Mouse (Mus musculus) large intestine, adult 2 months (tissue): Measurements from ENCODE around the gene Yipf3. TPM values are rescaled to one million over a fixed set of nuclear protein-coding genes. Genes with fewer than 3 reads are reported as not detected.
A peak's percentile ranks its signal among the peaks of the same experiment; 100 is the strongest.

Experiments
- DNase-seq: peaks from one replicate; pipeline ENCODE4 v3.0.0-alpha.2; 2012; ENCODE audit warnings: low read depth, low spot score
- WGBS: fragments of 180-500 bp; shearing (Covaris S2); methylation state at CpG from one replicate; pipeline ENCODE4 v1.1.7; 2018; 5-methylcytosine and 5-hydroxymethylcytosine counted together
- polyA plus RNA-seq: library from polyadenylated mRNA; depleted of rRNA; stranded (reverse); fragments of >200 nt; gene quantifications from 2 replicates; pipeline ENCODE4 v1.2.3, GENCODE M21; 2012; rRNA removed

The Yipf3 gene
- polyA plus RNA-seq, 1 experiment, result 187 TPM

GRCm38 (mm10) chr17:46278011-46278765, 30.3 kb downstream of the Yipf3 start:
- WGBS, result 84% methylated on average over 12 of the region's 12 CpGs
- DNase-seq, result no peak

GRCm38 (mm10) chr17:46282483-46283123, 34.7 kb downstream of the Yipf3 start, which contains the start of gene Tjap1:
TSS of gene Tjap1 (minus strand) at chr17:46283026.
- WGBS, result under 1% methylated on average over 36 of the region's 37 CpGs
- peak; percentile 61 for DNase-seq

GRCm38 (mm10) chr17:46283140-46283539, 35.3 kb downstream of the Yipf3 start:
- 25% methylated on average over 9 of the region's 9 CpGs for WGBS
- no peak for DNase-seq

GRCm38 (mm10) chr17:46283911-46284310, 36.0 kb downstream of the Yipf3 start:
- no peak for DNase-seq
- WGBS, result 80% methylated on average over 8 of the region's 8 CpGs

- 73% methylated on average over 7 of the region's 7 CpGs for WGBS
Observed at GRCm38 (mm10) chr17:46284653-46285052, 36.8 kb downstream of the Yipf3 start.

GRCm38 (mm10) chr17:46285407-46285806, 37.5 kb downstream of the Yipf3 start:
- no peak for DNase-seq
- WGBS, result 42% methylated on average over 6 of the region's 6 CpGs

More at GRCm38 (mm10) chr17:46284653-46285052, 36.8 kb downstream of the Yipf3 start:
- no peak for DNase-seq

GRCm38 (mm10) chr17:46287678-46288095, 39.8 kb downstream of the Yipf3 start:
- no peak for DNase-seq
- 51% methylated on average over 11 of the region's 11 CpGs for whole genome bisulfite sequencing

GRCm38 (mm10) chr17:46296601-46297000, 48.7 kb downstream of the Yipf3 start:
- WGBS, result 29% methylated on average over 6 of the region's 6 CpGs

GRCm38 (mm10) chr17:46297028-46297363, 49.1 kb downstream of the Yipf3 start:
- WGBS, result 18% methylated on average over 6 of the region's 6 CpGs
- no peak for DNase-seq

More at GRCm38 (mm10) chr17:46296601-46297000, 48.7 kb downstream of the Yipf3 start:
- DNase-seq, result no peak

GRCm38 (mm10) chr17:46297364-46298219, 49.7 kb downstream of the Yipf3 start, which contains the start of gene Dlk2:
TSS of gene Dlk2 (plus strand) at chr17:46297421.
- no peak for DNase-seq
- under 1% methylated on average over 79 of the region's 86 CpGs for WGBS

GRCm38 (mm10) chr17:46298220-46298913, 50.5 kb downstream of the Yipf3 start:
- WGBS, result under 1% methylated on average over 48 of the region's 48 CpGs
- peak; percentile 63 for DNase-seq

- no peak for DNase-seq
- 80% methylated on average over 12 of the region's 12 CpGs for WGBS
Observed at GRCm38 (mm10) chr17:46301892-46302291, 54.0 kb downstream of the Yipf3 start.

Other genes starting within 250 kb of the Yipf3 start
- 82.7 and 121 TPM in 2 replicates for gene Vegfa, start 215.7 kb upstream of the Yipf3 start, polyA plus RNA-seq
- 46.9 and 47.4 TPM in 2 replicates for gene Mrps18a, start 137.1 kb upstream of the Yipf3 start, polyA plus RNA-seq
- gene Rsph9, start 103.9 kb upstream of the Yipf3 start, polyA plus RNA-seq, result 2.6 and 2.8 TPM in 2 replicates
- gene Mad2l1bp, start 94.5 kb upstream of the Yipf3 start, polyA plus RNA-seq, result 33.7 and 37.4 TPM in 2 replicates
- 145 and 213 TPM in 2 replicates for gene Gtpbp2, start 87.0 kb upstream of the Yipf3 start, polyA plus RNA-seq
- 4.2 and 4.4 TPM in 2 replicates for gene Polh, start 45.4 kb upstream of the Yipf3 start, polyA plus RNA-seq
- 17.1 and 18.2 TPM in 2 replicates for gene Xpo5, start 45.3 kb upstream of the Yipf3 start, polyA plus RNA-seq
- gene Polr1c, start within 50 bp of the Yipf3 start, polyA plus RNA-seq, result 44.9 and 47.8 TPM in 2 replicates
- gene Lrrc73, start 5.5 kb downstream of the Yipf3 start, polyA plus RNA-seq, result 0.74 and 0.92 TPM in 2 replicates
- gene Tjap1, start 34.9 kb downstream of the Yipf3 start, polyA plus RNA-seq, result 27.3 and 47.7 TPM in 2 replicates
- 0.07 and 0.19 TPM in 2 replicates for gene Dlk2, start 49.3 kb downstream of the Yipf3 start, polyA plus RNA-seq
- 13.5 and 25.8 TPM in 2 replicates for gene Abcc10, start 80.3 kb downstream of the Yipf3 start, polyA plus RNA-seq
- gene Zfp318, start 135.7 kb downstream of the Yipf3 start, polyA plus RNA-seq, result 1.9 and 4.5 TPM in 2 replicates
- gene Crip3, start 180.8 kb downstream of the Yipf3 start, polyA plus RNA-seq, result 0.60 and 0.83 TPM in 2 replicates
- not detected in 2 replicates for gene Slc22a7, start 190.4 kb downstream of the Yipf3 start, polyA plus RNA-seq
- gene Ttbk1, start 239.6 kb downstream of the Yipf3 start, polyA plus RNA-seq, result 0.11 and 0.15 TPM in 2 replicates
- 7.1 and 8.1 TPM in 2 replicates for gene Dnph1, start 248.6 kb downstream of the Yipf3 start, polyA plus RNA-seq